In the genomic region with DNA sequence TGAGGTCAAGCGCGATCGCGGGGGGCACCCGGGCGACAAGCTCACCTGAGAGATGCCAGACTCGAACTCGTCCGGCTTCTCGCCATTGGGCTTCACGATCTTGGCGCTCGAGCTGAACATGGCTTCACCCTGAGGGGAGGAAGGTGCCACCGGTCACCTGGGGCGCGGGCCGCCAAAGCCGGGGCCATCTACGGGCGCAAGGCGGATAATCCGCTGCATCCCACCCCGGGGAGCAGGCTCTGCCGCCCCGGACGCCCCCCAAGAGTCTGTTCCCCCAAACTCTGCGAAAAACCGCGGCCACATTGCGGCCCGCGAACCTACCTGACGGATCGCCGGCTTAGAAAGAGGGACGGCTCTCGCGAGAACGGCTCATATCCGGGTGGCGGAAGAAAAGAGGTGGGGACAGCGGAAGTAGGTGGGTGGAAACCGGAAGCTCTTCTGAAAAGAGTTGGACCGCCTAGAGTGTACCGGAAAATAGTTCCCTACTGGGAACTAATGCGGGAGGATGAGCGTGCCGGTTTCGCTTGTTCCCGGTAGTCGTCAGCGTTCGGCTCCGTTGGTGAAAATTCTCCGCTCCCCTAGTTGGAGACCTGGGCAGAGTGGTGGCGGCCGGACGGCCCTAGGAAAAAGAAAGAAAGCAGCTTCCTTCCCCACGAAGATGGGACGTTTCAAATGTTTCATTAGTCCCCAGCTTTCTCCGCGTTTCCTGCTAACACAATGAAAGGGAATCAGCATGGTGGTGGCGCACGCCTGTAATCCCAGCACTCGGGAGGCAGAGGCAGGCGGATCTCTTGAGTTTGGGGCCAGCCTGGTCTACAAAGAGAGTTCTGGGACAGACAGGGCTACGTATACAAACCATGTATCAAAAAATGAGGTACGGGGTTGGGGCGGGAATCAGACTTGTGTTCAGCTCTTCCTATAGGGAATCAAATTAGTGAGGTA, we compare ENCODE assay signal across 8 mouse cellular contexts. TPM values are rescaled to one million over a fixed set of nuclear protein-coding genes. Genes with fewer than 3 reads are reported as not detected.
DNase-seq lines count a peak whose midpoint lies in the region; ATAC-seq and TF ChIP-seq lines count a peak whose summit lies in the region.

A gene (minus strand): TSS at position 419 of the 942 bp plus-strand sequence.

- H3K27ac ChIP-seq in heart, embryonic 12.5 days (ENCODE audit: poor library complexity, severe bottlenecking): peak within 1 kb of the TSS; percentile 89
- H3K27ac ChIP-seq in kidney, postnatal 0 days: peak within 1 kb of the TSS; percentile 86
- H3K27ac ChIP-seq in liver, embryonic 11.5 days (ENCODE audit: low read depth, low read length): peak within 1 kb of the TSS; percentile 77
- H3K27ac ChIP-seq in stomach, embryonic 14.5 days (ENCODE audit: low read length): peak within 1 kb of the TSS; percentile 79

- 4% methylated on average over 68 of the region's 69 CpGs for WGBS in heart, embryonic 12.5 days
- WGBS in kidney, postnatal 0 days: 5% methylated on average over 69 of the region's 69 CpGs
- whole genome bisulfite sequencing in liver, embryonic 11.5 days: 3% methylated on average over 69 of the region's 69 CpGs
- WGBS in stomach, embryonic 14.5 days: 6% methylated on average over 69 of the region's 69 CpGs

- peak within 1 kb of the TSS; percentile 98 for H3K9ac ChIP-seq in heart, embryonic 12.5 days
- H3K9ac ChIP-seq in kidney, postnatal 0 days (ENCODE audit: low read depth, low read length): peak within 1 kb of the TSS; percentile 98
- H3K9ac ChIP-seq in liver, embryonic 11.5 days (ENCODE audit: low read depth, low read length): peak within 1 kb of the TSS; percentile 99
- peak within 1 kb of the TSS; percentile 94 for H3K9ac ChIP-seq in stomach, embryonic 14.5 days (replicated peaks; ENCODE audit: low read depth, low read length)

- H3K36me3 ChIP-seq in heart, embryonic 12.5 days: peaks cover 39% of the 10 kb centered on the region
- H3K36me3 ChIP-seq in kidney, postnatal 0 days (ENCODE audit: insufficient read depth, low read length): peaks cover 21% of the 10 kb centered on the region
- H3K36me3 ChIP-seq in liver, embryonic 11.5 days (ENCODE audit: control insufficient read depth, insufficient read depth, low read length): peaks cover 35% of the 10 kb centered on the region
- peaks cover 40% of the 10 kb centered on the region for H3K36me3 ChIP-seq in stomach, embryonic 14.5 days (ENCODE audit: control insufficient read depth, insufficient read depth, low read length)

- ATAC-seq in erythroid progenitor cell, adult 5-6 weeks (replicated peaks; ENCODE audit: low FRiP score, poor library complexity, severe bottlenecking): peak; percentile 98
- peak; percentile 96 for ATAC-seq in heart, embryonic 12.5 days (ENCODE audit: insufficient number of reproducible peaks, low FRiP score)
- peak; percentile 97 for ATAC-seq in kidney, postnatal 0 days (replicated peaks; ENCODE audit: low FRiP score, low read depth)
- peak; percentile 94 for ATAC-seq in liver, embryonic 11.5 days (replicated peaks; ENCODE audit: low FRiP score)
- ATAC-seq in stomach, embryonic 14.5 days (ENCODE audit: insufficient number of reproducible peaks, insufficient read depth, low FRiP score, low read depth): peak; percentile 96

- peaks cover 21% of the 10 kb centered on the region for H3K4me1 ChIP-seq in heart, embryonic 12.5 days (replicated peaks)
- H3K4me1 ChIP-seq in kidney, postnatal 0 days (replicated peaks; ENCODE audit: insufficient read depth, low read length): peaks cover 5% of the 10 kb centered on the region; the same call in 1 of the 2 replicates
- H3K4me1 ChIP-seq in liver, embryonic 11.5 days (replicated peaks; ENCODE audit: control insufficient read depth, insufficient read depth, low read length): peaks cover 23% of the 10 kb centered on the region
- H3K4me1 ChIP-seq in stomach, embryonic 14.5 days (ENCODE audit: control insufficient read depth, insufficient read depth, low read length): peaks cover 5% of the 10 kb centered on the region; the same call in 1 of the 2 replicates

- peak; percentile 96 for DNase-seq in CD4-positive helper T cell, adult 2 months (ENCODE audit: low read depth, low spot score)
- DNase-seq in brain, embryonic 18.5 days (ENCODE audit: low read depth, low spot score): peak; percentile 89
- DNase-seq in kidney, postnatal 0 days (ENCODE audit: low spot score): peak; percentile 97
- DNase-seq in liver, embryonic 11.5 days (ENCODE audit: low spot score): peak; percentile 88
- peak; percentile 97 for DNase-seq in naive thymus-derived CD4-positive, alpha-beta T cell, adult 2 months (ENCODE audit: low read depth)

- TF ChIP-seq CTCF in kidney, postnatal 0 days (IDR thresholded peaks at IDR 0.05; ENCODE audit: low read depth): no peak

- H3K4me2 ChIP-seq in heart, embryonic 12.5 days: peak within 1 kb of the TSS; percentile 87
- H3K4me2 ChIP-seq in kidney, postnatal 0 days (ENCODE audit: low read length): peak within 1 kb of the TSS; percentile 76
- peak within 1 kb of the TSS; percentile 83 for H3K4me2 ChIP-seq in liver, embryonic 11.5 days
- H3K4me2 ChIP-seq in stomach, embryonic 14.5 days (replicated peaks; ENCODE audit: low read depth, low read length): peak within 1 kb of the TSS; percentile 76

- no peaks in the 10 kb centered on the region for H3K9me3 ChIP-seq in heart, embryonic 12.5 days (replicated peaks)
- no peaks in the 10 kb centered on the region for H3K9me3 ChIP-seq in kidney, postnatal 0 days (replicated peaks; ENCODE audit: low read length)
- no peaks in the 10 kb centered on the region for H3K9me3 ChIP-seq in liver, embryonic 11.5 days (ENCODE audit: control insufficient read depth, low read length)
- no peaks in the 10 kb centered on the region for H3K9me3 ChIP-seq in stomach, embryonic 14.5 days (ENCODE audit: control insufficient read depth, low read depth, low read length)

- H3K27me3 ChIP-seq in heart, embryonic 12.5 days (replicated peaks): no peaks in the 10 kb centered on the region
- H3K27me3 ChIP-seq in kidney, postnatal 0 days (ENCODE audit: insufficient read depth, low read length): no peaks in the 10 kb centered on the region
- H3K27me3 ChIP-seq in liver, embryonic 11.5 days (replicated peaks; ENCODE audit: control insufficient read depth, insufficient read depth, low read length): no peaks in the 10 kb centered on the region
- no peaks in the 10 kb centered on the region for H3K27me3 ChIP-seq in stomach, embryonic 14.5 days (ENCODE audit: control insufficient read depth, insufficient read depth, low read length)

- H3K4me3 ChIP-seq in heart, embryonic 12.5 days: peak within 1 kb of the TSS; percentile 94
- peak within 1 kb of the TSS; percentile 94 for H3K4me3 ChIP-seq in kidney, postnatal 0 days (replicated peaks; ENCODE audit: low read depth, low read length)
- H3K4me3 ChIP-seq in liver, embryonic 11.5 days (ENCODE audit: low read depth, low read length): peak within 1 kb of the TSS; percentile 95
- H3K4me3 ChIP-seq in stomach, embryonic 14.5 days (ENCODE audit: low read depth, low read length): peak within 1 kb of the TSS; percentile 89

RNA-seq across cellular contexts. Expression of the gene that starts here (rescaled TPM):
- total RNA-seq in erythroid progenitor cell, adult 5-6 weeks (2015; ENCODE audit: low replicate concordance): 586 and 840 TPM in 2 replicates
- 645 and 703 TPM in 2 replicates for total RNA-seq in erythroid progenitor cell, adult 5-6 weeks (2017; ENCODE audit: low replicate concordance)
- 513 and 523 TPM in 2 replicates for polyA plus RNA-seq in heart, embryonic 12.5 days (2016; fragmentation: Nextera tagmentation; extraction: Ambion mirVana)
- polyA plus RNA-seq in kidney, postnatal 0 days (2015; fragmentation: Nextera tagmentation; extraction: Ambion mirVana): 949 and 1,081 TPM in 2 replicates
- polyA plus RNA-seq in liver, embryonic 11.5 days (2014; fragmentation: Nextera tagmentation; extraction: Ambion mirVana): 1,023 and 1,028 TPM in 2 replicates
- 1,014 and 1,021 TPM in 2 replicates for polyA plus RNA-seq in stomach, embryonic 14.5 days (2014; fragmentation: Nextera tagmentation; extraction: Ambion mirVana)

Comparison
In these comparisons a context has a peak if more than half of its experiments do, and no peak if none do; other contexts are left out.
1. Peak in every context shown above with its lines: DNase-seq, ATAC-seq, H3K4me3 ChIP-seq and H3K27ac ChIP-seq.